25 mouse cellular contexts compared by ENCODE assay signal in the genomic region with DNA sequence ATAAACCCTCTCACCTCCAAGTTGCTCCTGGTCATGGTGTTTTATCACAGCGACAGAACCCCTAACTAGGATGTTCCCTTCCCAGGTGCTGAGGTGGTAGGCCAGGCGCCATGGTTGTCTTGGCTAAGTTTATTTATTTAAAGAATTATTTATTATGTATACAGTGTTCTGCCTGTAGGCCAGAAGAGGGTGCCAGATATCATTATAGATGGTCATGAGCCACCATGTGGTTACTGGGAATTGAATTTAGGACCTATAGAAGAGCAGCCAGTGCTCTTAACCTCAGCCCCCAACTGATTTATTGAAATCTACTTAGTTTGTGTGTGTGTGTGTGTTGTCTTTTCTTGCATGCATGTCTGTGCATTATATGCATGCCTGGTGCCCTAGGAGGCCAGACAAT. TPM values are rescaled to one million over a fixed set of nuclear protein-coding genes. Genes with fewer than 3 reads are reported as not detected.
DNase-seq lines count a peak whose midpoint lies in the region; ATAC-seq and TF ChIP-seq lines count a peak whose summit lies in the region.
"Had no signal": no experiment of that assay in that cellular context is flagged by ENCODE, and none has a peak within 500 bp of the region (broad histone marks: within the 10 kb centered on the region; RNA-seq: fewer than 3 reads in every experiment).

No protein-coding gene starts in this region.

- TF ChIP-seq CTCF in intestine, postnatal 0 days (IDR thresholded peaks at IDR 0.05; ENCODE audit: low read depth) = peak; percentile 40; the same call in 1 of the 2 replicates
- peak; percentile 25 for TF ChIP-seq CTCF in liver, postnatal 0 days (IDR thresholded peaks at IDR 0.05; ENCODE audit: low read depth)

- no peak for ATAC-seq in intestine, postnatal 0 days
- no peak for ATAC-seq in intestine, embryonic 15.5 days
- no peak for ATAC-seq in liver, postnatal 0 days
- ATAC-seq in liver, embryonic 11.5 days (replicated peaks; ENCODE audit: low FRiP score) = no peak
- no peak for ATAC-seq in inflammation-experienced regulatory T-cells, adult 6 months
- ATAC-seq: CD4-positive, CD25-positive, alpha-beta regulatory T cell, adult 4 months; forebrain, embryonic 15.5 days had no signal

- no peaks in the 10 kb centered on the region for H3K4me1 ChIP-seq in intestine, postnatal 0 days (replicated peaks; ENCODE audit: control insufficient read depth, insufficient read depth, low read length)
- peaks cover 5% of the 10 kb centered on the region for H3K4me1 ChIP-seq in intestine, embryonic 15.5 days (replicated peaks)
- H3K4me1 ChIP-seq in liver, postnatal 0 days (ENCODE audit: insufficient read depth) = peaks cover 10% of the 10 kb centered on the region; the same call in 1 of the 2 replicates
- H3K4me1 ChIP-seq in liver, embryonic 11.5 days (replicated peaks; ENCODE audit: control insufficient read depth, insufficient read depth, low read length) = peaks cover 4% of the 10 kb centered on the region; the same call in 1 of the 2 replicates

- H3K9ac ChIP-seq in intestine, postnatal 0 days (ENCODE audit: low read depth, low read length) = no peak overlapping the region
- no peak overlapping the region for H3K9ac ChIP-seq in intestine, embryonic 15.5 days
- H3K9ac ChIP-seq in liver, postnatal 0 days (replicated peaks) = no peak overlapping the region
- no peak overlapping the region for H3K9ac ChIP-seq in liver, embryonic 11.5 days (ENCODE audit: low read depth, low read length)
- H3K9ac ChIP-seq: embryonic facial prominence, embryonic 15.5 days; forebrain, embryonic 15.5 days; hindbrain, embryonic 13.5 days had no signal

- no peaks in the 10 kb centered on the region for H3K27me3 ChIP-seq in intestine, postnatal 0 days (replicated peaks; ENCODE audit: control insufficient read depth, insufficient read depth, low read length)
- H3K27me3 ChIP-seq in intestine, embryonic 15.5 days (replicated peaks) = peaks cover 6% of the 10 kb centered on the region; the same call in 1 of the 2 replicates
- no peaks in the 10 kb centered on the region for H3K27me3 ChIP-seq in liver, postnatal 0 days (ENCODE audit: insufficient read depth, low read length)
- peaks cover 2% of the 10 kb centered on the region; the same call in 1 of the 2 replicates for H3K27me3 ChIP-seq in liver, embryonic 11.5 days (replicated peaks; ENCODE audit: control insufficient read depth, insufficient read depth, low read length)

- no peak overlapping the region for H3K27ac ChIP-seq in intestine, postnatal 0 days (ENCODE audit: low read depth, low read length)
- no peak overlapping the region for H3K27ac ChIP-seq in intestine, embryonic 15.5 days
- no peak overlapping the region for H3K27ac ChIP-seq in liver, postnatal 0 days (ENCODE audit: low read depth)
- no peak overlapping the region for H3K27ac ChIP-seq in liver, embryonic 11.5 days (ENCODE audit: low read depth, low read length)
- H3K27ac ChIP-seq: embryonic facial prominence, embryonic 15.5 days; forebrain, embryonic 10.5 days; forebrain, embryonic 15.5 days; heart, embryonic 10.5 days; hindbrain, embryonic 13.5 days had no signal

- no peak for TF ChIP-seq EP300 in liver, postnatal 0 days (IDR thresholded peaks at IDR 0.05; ENCODE audit: low read depth)

- H3K4me2 ChIP-seq in intestine, postnatal 0 days (replicated peaks; ENCODE audit: low read depth) = no peak overlapping the region
- no peak overlapping the region for H3K4me2 ChIP-seq in intestine, embryonic 15.5 days (replicated peaks)
- H3K4me2 ChIP-seq in liver, postnatal 0 days (ENCODE audit: low read depth, low read length) = no peak overlapping the region
- no peak overlapping the region for H3K4me2 ChIP-seq in liver, embryonic 11.5 days
- H3K4me2 ChIP-seq: embryonic facial prominence, embryonic 15.5 days; forebrain, embryonic 15.5 days; hindbrain, embryonic 13.5 days had no signal

- no peaks in the 10 kb centered on the region for H3K36me3 ChIP-seq in intestine, postnatal 0 days (ENCODE audit: control insufficient read depth, insufficient read depth)
- H3K36me3 ChIP-seq in intestine, embryonic 15.5 days = no peaks in the 10 kb centered on the region
- H3K36me3 ChIP-seq in liver, postnatal 0 days (replicated peaks; ENCODE audit: insufficient read depth, low read length) = no peaks in the 10 kb centered on the region
- no peaks in the 10 kb centered on the region for H3K36me3 ChIP-seq in liver, embryonic 11.5 days (ENCODE audit: control insufficient read depth, insufficient read depth, low read length)
- H3K36me3 ChIP-seq: embryonic facial prominence, embryonic 15.5 days; forebrain, embryonic 10.5 days; forebrain, embryonic 15.5 days; heart, embryonic 10.5 days; hindbrain, embryonic 13.5 days had no signal

- H3K4me3 ChIP-seq in intestine, postnatal 0 days (ENCODE audit: low read depth, low read length) = no peak overlapping the region
- no peak overlapping the region for H3K4me3 ChIP-seq in intestine, embryonic 15.5 days (replicated peaks)
- no peak overlapping the region for H3K4me3 ChIP-seq in liver, postnatal 0 days (ENCODE audit: low read depth, low read length)
- no peak overlapping the region for H3K4me3 ChIP-seq in liver, embryonic 11.5 days (ENCODE audit: low read depth, low read length)
- H3K4me3 ChIP-seq: embryonic facial prominence, embryonic 15.5 days; erythroblast, embryonic 14.5 days; forebrain, embryonic 10.5 days; forebrain, embryonic 15.5 days; heart, embryonic 10.5 days; hindbrain, embryonic 13.5 days had no signal

- no peak for DNase-seq in liver, postnatal 0 days
- DNase-seq in liver, embryonic 11.5 days (ENCODE audit: low spot score) = no peak
- DNase-seq in 416B (ENCODE audit: low read depth) (peak; percentile 58), NIH3T3 (ENCODE audit: low read depth) (peak; percentile 40)
- DNase-seq: adrenal gland, adult 2 months; adrenal gland, postnatal 25 days; B cell, adult 2 months; cerebellum, adult 8-10 months; cerebellum, postnatal 14 days; embryo, embryonic 11 days; gastrocnemius, postnatal 10 days; heart, adult 18-20 months; heart, postnatal 10 days had no signal

- H3K9me3 ChIP-seq in intestine, postnatal 0 days (ENCODE audit: control insufficient read depth) = no peaks in the 10 kb centered on the region
- no peaks in the 10 kb centered on the region for H3K9me3 ChIP-seq in intestine, embryonic 15.5 days
- no peaks in the 10 kb centered on the region for H3K9me3 ChIP-seq in liver, postnatal 0 days (ENCODE audit: low read length)
- H3K9me3 ChIP-seq in liver, embryonic 11.5 days (ENCODE audit: control insufficient read depth, low read length) = no peaks in the 10 kb centered on the region
- H3K9me3 ChIP-seq: embryonic facial prominence, embryonic 15.5 days; forebrain, embryonic 10.5 days; forebrain, embryonic 15.5 days; heart, embryonic 10.5 days; hindbrain, embryonic 13.5 days had no signal

- 49% methylated on average over 2 of the region's 2 CpGs for WGBS in intestine, postnatal 0 days
- whole genome bisulfite sequencing in intestine, embryonic 15.5 days = 35% methylated on average over 2 of the region's 2 CpGs
- WGBS in liver, postnatal 0 days (ENCODE audit: insufficient replicate concordance) = 59% methylated on average over 2 of the region's 2 CpGs
- WGBS in liver, embryonic 11.5 days = 71% methylated on average over 2 of the region's 2 CpGs

RNA-seq across cellular contexts. Expression of a gene that starts 4.6 kb away (rescaled TPM):
- 0.59 and 0.93 TPM in 2 replicates for polyA plus RNA-seq in intestine, postnatal 0 days (2015; fragmentation: Nextera tagmentation; extraction: Ambion mirVana)
- 0.97 and 1.3 TPM in 2 replicates for polyA plus RNA-seq in intestine, embryonic 15.5 days (2015; fragmentation: Nextera tagmentation; extraction: Ambion mirVana)
- polyA plus RNA-seq in liver, postnatal 0 days (2015; fragmentation: Nextera tagmentation; extraction: Ambion mirVana) = 0.31 and 0.47 TPM in 2 replicates
- polyA plus RNA-seq in liver, embryonic 11.5 days (2014; fragmentation: Nextera tagmentation; extraction: Ambion mirVana) = 0.51 and 0.64 TPM in 2 replicates
- 1 to 10 TPM; 3.2 to 6.0 (median 3.5) TPM for polyA plus RNA-seq in inflammation-experienced regulatory T-cells, adult 6 months (2017; shearing (Covaris generic))

RNA-seq across cellular contexts. Expression of a gene that starts 22.6 kb away (rescaled TPM):
- polyA plus RNA-seq in intestine, postnatal 0 days (2015; fragmentation: Nextera tagmentation; extraction: Ambion mirVana) = 41.5 and 42.8 TPM in 2 replicates
- polyA plus RNA-seq in intestine, embryonic 15.5 days (2015; fragmentation: Nextera tagmentation; extraction: Ambion mirVana) = 49.0 and 60.5 TPM in 2 replicates
- 21.1 and 23.5 TPM in 2 replicates for polyA plus RNA-seq in liver, postnatal 0 days (2015; fragmentation: Nextera tagmentation; extraction: Ambion mirVana)
- 32.6 and 32.9 TPM in 2 replicates for polyA plus RNA-seq in liver, embryonic 11.5 days (2014; fragmentation: Nextera tagmentation; extraction: Ambion mirVana)
- 10 to 100 TPM; 12.9 to 19.5 (median 17.3) TPM for polyA plus RNA-seq in inflammation-experienced regulatory T-cells, adult 6 months (2017; shearing (Covaris generic))

RNA-seq across cellular contexts. Expression of a gene that starts 39.6 kb away (rescaled TPM):
- not detected in 2 replicates for polyA plus RNA-seq in intestine, postnatal 0 days (2015; fragmentation: Nextera tagmentation; extraction: Ambion mirVana)
- polyA plus RNA-seq in intestine, embryonic 15.5 days (2015; fragmentation: Nextera tagmentation; extraction: Ambion mirVana) = 0.15 and 0.24 TPM in 2 replicates
- 0.49 TPM in 1 of 2 replicates, not detected in the other for polyA plus RNA-seq in liver, postnatal 0 days (2015; fragmentation: Nextera tagmentation; extraction: Ambion mirVana)
- 0.12 and 0.13 TPM in 2 replicates for polyA plus RNA-seq in liver, embryonic 11.5 days (2014; fragmentation: Nextera tagmentation; extraction: Ambion mirVana)
- not detected for polyA plus RNA-seq in inflammation-experienced regulatory T-cells, adult 6 months (2017; shearing (Covaris generic))
- polyA plus RNA-seq: CD4-positive, CD25-positive, alpha-beta regulatory T cell, adult 4 months; erythroblast, embryonic 14.5 days; forebrain, embryonic 10.5 days had no signal

RNA-seq across cellular contexts. Expression of a gene that starts 46.8 kb away (rescaled TPM):
- 1.0 and 1.3 TPM in 2 replicates for polyA plus RNA-seq in intestine, postnatal 0 days (2015; fragmentation: Nextera tagmentation; extraction: Ambion mirVana)
- polyA plus RNA-seq in intestine, embryonic 15.5 days (2015; fragmentation: Nextera tagmentation; extraction: Ambion mirVana) = 2.0 and 2.2 TPM in 2 replicates
- 1.1 and 1.2 TPM in 2 replicates for polyA plus RNA-seq in liver, postnatal 0 days (2015; fragmentation: Nextera tagmentation; extraction: Ambion mirVana)
- polyA plus RNA-seq in liver, embryonic 11.5 days (2014; fragmentation: Nextera tagmentation; extraction: Ambion mirVana) = 1.8 and 3.5 TPM in 2 replicates
- not detected for polyA plus RNA-seq in inflammation-experienced regulatory T-cells, adult 6 months (2017; shearing (Covaris generic))
- polyA plus RNA-seq: erythroblast, embryonic 14.5 days had no signal

RNA-seq across cellular contexts. Expression of a gene that starts 59.1 kb away (rescaled TPM):
- 0.20 and 0.22 TPM in 2 replicates for polyA plus RNA-seq in intestine, postnatal 0 days (2015; fragmentation: Nextera tagmentation; extraction: Ambion mirVana)
- polyA plus RNA-seq in intestine, embryonic 15.5 days (2015; fragmentation: Nextera tagmentation; extraction: Ambion mirVana) = 0.25 and 0.28 TPM in 2 replicates
- polyA plus RNA-seq in liver, postnatal 0 days (2015; fragmentation: Nextera tagmentation; extraction: Ambion mirVana) = 1.7 and 1.9 TPM in 2 replicates
- polyA plus RNA-seq in liver, embryonic 11.5 days (2014; fragmentation: Nextera tagmentation; extraction: Ambion mirVana) = 0.43 and 0.63 TPM in 2 replicates
- polyA plus RNA-seq in inflammation-experienced regulatory T-cells, adult 6 months (2017; shearing (Covaris generic)) = not detected
- polyA plus RNA-seq: CD4-positive, CD25-positive, alpha-beta regulatory T cell, adult 4 months; embryonic facial prominence, embryonic 11.5 days; erythroblast, embryonic 14.5 days; forebrain, embryonic 10.5 days; heart, embryonic 14.5 days had no signal

Comparison
In these comparisons a context has a peak if more than half of its experiments do, and no peak if none do; other contexts are left out.
1. DNase-seq: peak in 416B (single experiment) and NIH3T3 (single experiment); none in liver, postnatal 0 days (single experiment) and liver, embryonic 11.5 days (single experiment).